Mouse (Mus musculus) stomach, embryonic 16.5 days (tissue): Measurements from ENCODE around the gene Igf2bp3. TPM values are rescaled to one million over a fixed set of nuclear protein-coding genes. Genes with fewer than 3 reads are reported as not detected.

Source experiments
- ATAC-seq: fragments of 200-750 bp; cut with Nextera tagmentation; 2 replicates; pipeline ENCODE4 v1.8.0; 2017; ENCODE audit warnings: moderate number of reproducible peaks, moderate TSS enrichment; ENCODE audit not compliant: insufficient read depth, low FRiP score
- H3K27ac ChIP-seq: fragments of 300-500 bp; sonication (generic); 2 replicates; pipeline ENCODE4 v1.5.1; 2014; ENCODE audit warnings: low read length
- H3K27me3 ChIP-seq: fragments of 300-500 bp; sonication (generic); 2 replicates; pipeline ENCODE4 v1.6.1; 2014; ENCODE audit warnings: low read length, control low read depth, mixed read lengths; ENCODE audit not compliant: control insufficient read depth, insufficient read depth
- H3K36me3 ChIP-seq: fragments of 300-500 bp; sonication (generic); 2 replicates; pipeline ENCODE4 v1.6.1; 2014; ENCODE audit warnings: low read length; ENCODE audit not compliant: control insufficient read depth, insufficient read depth
- H3K4me1 ChIP-seq: fragments of 300-500 bp; sonication (generic); 2 replicates; pipeline ENCODE4 v1.6.1; 2014; ENCODE audit warnings: low read length, control low read depth, mixed read lengths; ENCODE audit not compliant: control insufficient read depth, insufficient read depth
- H3K4me2 ChIP-seq: fragments of 300-500 bp; sonication (generic); 2 replicates; pipeline ENCODE4 v1.6.1; 2014; ENCODE audit warnings: low read depth, low read length, mixed read lengths
- H3K4me3 ChIP-seq: fragments of 300-500 bp; sonication (generic); replicated peaks from 2 replicates; pipeline ENCODE4 v1.5.1; 2014; ENCODE audit warnings: mild to moderate bottlenecking, low read length
- H3K9ac ChIP-seq: fragments of 300-500 bp; sonication (generic); 2 replicates; pipeline ENCODE4 v1.6.1; 2014; ENCODE audit warnings: low read length
- H3K9me3 ChIP-seq: fragments of 300-500 bp; sonication (generic); replicated peaks from 2 replicates; pipeline ENCODE4 v1.6.1; 2016; ENCODE audit warnings: low read length, control low read depth; ENCODE audit not compliant: control insufficient read depth
- WGBS: fragments of 180-500 bp; shearing (Covaris S2); extraction: QIAGEN DNeasy Blood & Tissue Kit; methylation state at CpG from one replicate; pipeline ENCODE4 v1.1.7; 2014; 5-methylcytosine and 5-hydroxymethylcytosine counted together
- polyA plus RNA-seq: library from polyadenylated mRNA; unstranded; fragments of >200 nt; fragmentation: Nextera tagmentation; extraction: Ambion mirVana; gene quantifications from 2 replicates; pipeline ENCODE4 v1.2.1, GENCODE M21; 2015

The Igf2bp3 gene
- polyA plus RNA-seq, 1 experiment from 2014 or later: 53.6 TPM

GRCm38 (mm10) chr6:49039470-49040180 lies 175.1 kb downstream of the Igf2bp3 start:
- Histone ChIP-seq H3K4me1 (peaks cover 8% of the 10 kb centered on the region; the same call in 1 of the 2 replicates), H3K9ac (peak overlapping the region; percentile 69), H3K27ac (no peak overlapping the region), H3K4me3 (peak overlapping the region; percentile 43), H3K9me3 (no peaks in the 10 kb centered on the region), H3K36me3 (no peaks in the 10 kb centered on the region), H3K4me2 (peak overlapping the region; percentile 58), H3K27me3 (0 out of 2 replicates have a peak, but pooled peaks cover 4% of the 10 kb centered on the region)
- 13% methylated on average over 18 of the region's 18 CpGs for WGBS
- no peak for ATAC-seq

- Histone ChIP-seq H3K9me3 (no peaks in the 10 kb centered on the region), H3K4me3 (no peak overlapping the region), H3K36me3 (no peaks in the 10 kb centered on the region), H3K4me1 (peaks cover 8% of the 10 kb centered on the region; the same call in 1 of the 2 replicates), H3K4me2 (no peak overlapping the region), H3K27me3 (0 out of 2 replicates have a peak, but pooled peaks cover 4% of the 10 kb centered on the region), H3K9ac (no peak overlapping the region), H3K27ac (no peak overlapping the region)
- no peak for ATAC-seq
- 65% methylated on average over 11 of the region's 12 CpGs for WGBS
Observed at GRCm38 (mm10) chr6:49037268-49037662, 177.5 kb downstream of the Igf2bp3 start.

DNA sequence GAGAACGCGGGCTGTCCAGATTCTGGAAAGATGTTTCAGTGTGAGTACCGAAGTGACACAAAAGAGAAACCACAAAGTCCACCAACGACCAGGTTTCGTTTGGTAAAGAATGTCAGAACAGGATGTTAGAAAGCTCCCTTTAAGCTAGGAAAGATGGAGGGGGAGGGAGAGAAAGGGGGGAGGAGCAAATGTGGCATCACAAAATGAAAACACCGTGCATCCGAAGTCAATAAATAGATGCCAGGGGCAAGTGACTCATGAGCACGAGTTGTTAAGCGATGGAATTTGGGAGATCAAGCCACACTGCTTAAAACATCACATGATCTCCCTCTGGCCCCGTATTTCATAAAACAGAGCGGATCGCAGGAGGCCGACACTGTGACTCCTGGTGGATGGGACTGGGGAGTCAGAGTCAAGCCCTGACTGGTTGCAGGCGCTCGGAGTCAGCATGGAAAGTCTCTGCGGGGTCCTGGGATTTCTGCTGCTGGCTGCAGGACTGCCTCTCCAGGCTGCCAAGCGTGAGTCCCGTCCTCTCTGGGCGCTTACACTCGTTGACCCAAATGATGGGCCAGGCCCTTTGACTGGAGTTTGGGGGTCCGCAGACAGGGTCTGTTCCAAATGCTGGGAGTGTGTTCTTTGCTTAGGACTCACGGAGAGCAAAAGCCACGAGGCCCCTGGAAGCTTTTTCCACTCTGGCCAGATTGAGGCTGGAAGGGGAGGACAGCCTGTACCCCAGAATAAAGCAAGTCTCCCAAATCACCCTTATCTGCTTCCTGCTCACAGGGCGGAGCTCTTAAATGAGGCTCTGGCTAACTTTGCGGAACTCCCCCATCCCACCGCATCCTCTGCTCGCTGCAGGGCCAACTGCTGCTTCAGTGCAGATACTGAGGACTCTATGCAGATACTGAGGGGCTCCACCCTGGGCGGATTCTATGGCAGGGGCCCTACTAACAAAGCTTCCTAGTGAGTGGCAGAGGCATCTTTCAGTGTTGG lies 178.2 kb downstream of the Igf2bp3 start, which contains the start of gene Gpnmb:
TSS of gene Gpnmb (plus strand) at position 272 of the 993 bp plus-strand sequence.
- H3K9ac ChIP-seq: peak within 1 kb of the TSS; percentile 43; the same call in 1 of the 2 replicates
- H3K4me3 ChIP-seq: peak within 1 kb of the TSS; percentile 16; the same call in 1 of the 2 replicates
- ATAC-seq: no peak

More for the DNA sequence above, 178.2 kb downstream of the Igf2bp3 start, which contains the start of gene Gpnmb:
- Histone ChIP-seq H3K4me1 (peaks cover 8% of the 10 kb centered on the region; the same call in 1 of the 2 replicates), H3K27me3 (0 out of 2 replicates have a peak, but pooled peaks cover 4% of the 10 kb centered on the region), H3K9me3 (no peaks in the 10 kb centered on the region), H3K4me2 (peak within 1 kb of the TSS; percentile 31), H3K27ac (no peak within 1 kb of the TSS), H3K36me3 (no peaks in the 10 kb centered on the region)
- WGBS: 39% methylated on average over 28 of the region's 28 CpGs

Other genes starting within 250 kb of the Igf2bp3 start
- gene Doxl2, start 240.0 kb downstream of the Igf2bp3 start, polyA plus RNA-seq: not detected in 2 replicates
- gene Svs1, start 228.1 kb downstream of the Igf2bp3 start, polyA plus RNA-seq: not detected in 2 replicates
- gene Gpnmb, start 178.4 kb downstream of the Igf2bp3 start, polyA plus RNA-seq: 0.30 and 0.56 TPM in 2 replicates
- gene Malsu1, start 141.2 kb downstream of the Igf2bp3 start, polyA plus RNA-seq: 52.6 and 67.5 TPM in 2 replicates
- 85.9 and 87.7 TPM in 2 replicates for gene Tra2a, start 49.1 kb upstream of the Igf2bp3 start, polyA plus RNA-seq
- gene Ccdc126, start 104.3 kb upstream of the Igf2bp3 start, polyA plus RNA-seq: 13.3 and 13.6 TPM in 2 replicates
- gene Fam221a, start 152.8 kb upstream of the Igf2bp3 start, polyA plus RNA-seq: 6.4 and 7.6 TPM in 2 replicates
- not detected in 2 replicates for gene Stk31, start 180.6 kb upstream of the Igf2bp3 start, polyA plus RNA-seq